Comparison of ENCODE assay signal across 17 mouse cellular contexts in the genomic region with DNA sequence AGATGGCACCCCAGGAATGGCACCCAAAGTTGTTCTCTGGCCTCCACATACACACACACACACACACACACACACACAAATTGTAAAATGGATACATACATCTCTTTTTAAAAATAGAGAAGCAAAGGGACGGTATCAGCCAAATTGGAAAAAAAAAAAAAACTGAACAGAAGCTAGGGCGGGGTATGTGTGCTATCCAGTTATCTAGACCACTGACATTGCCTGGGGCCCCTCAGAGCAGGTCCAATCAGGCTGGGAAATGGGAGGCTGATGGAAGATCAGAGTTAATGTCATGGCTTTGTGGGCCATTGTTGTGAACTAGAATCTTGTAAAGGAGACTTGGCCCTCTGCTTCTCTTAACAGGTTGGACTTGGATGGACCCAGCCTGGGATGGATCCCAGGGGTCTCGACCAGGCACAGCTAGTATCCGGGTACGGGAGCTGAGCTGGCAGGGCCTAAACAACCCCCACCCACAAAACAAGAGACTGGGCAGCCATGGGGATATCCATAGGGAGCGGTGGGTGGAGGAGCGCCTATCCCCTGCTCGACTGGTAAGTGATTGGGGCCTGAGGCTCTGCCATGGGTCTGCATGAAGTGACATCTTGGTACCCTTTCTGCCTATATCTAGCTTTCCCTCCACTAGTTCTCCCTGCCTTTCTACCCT. TPM values are rescaled to one million over a fixed set of nuclear protein-coding genes. Genes with fewer than 3 reads are reported as not detected.
"Had no signal": no experiment of that assay in that cellular context is flagged by ENCODE, and none has a peak within 500 bp of the region (broad histone marks: within the 10 kb centered on the region; RNA-seq: fewer than 3 reads in every experiment).

No protein-coding gene starts in this region.

- H3K9me3 ChIP-seq: kidney, embryonic 15.5 days; limb, embryonic 15.5 days; midbrain, embryonic 10.5 days had no signal

- H3K27ac ChIP-seq: kidney, embryonic 15.5 days; limb, embryonic 15.5 days; midbrain, embryonic 10.5 days; stomach, postnatal 0 days had no signal

- DNase-seq: kidney, adult 2 months; kidney, postnatal 14 days; lung, embryonic 14.5 days; lung, postnatal 10 days; lung, postnatal 4 days; right cerebral cortex, adult 18-20 months; right cerebral cortex, postnatal 25 days; thymus, postnatal 36 days had no signal

- H3K9ac ChIP-seq: kidney, embryonic 15.5 days; limb, embryonic 15.5 days; lung, embryonic 14.5 days had no signal

- ATAC-seq: intestine, embryonic 16.5 days; midbrain, embryonic 16.5 days had no signal

- H3K4me3 ChIP-seq: kidney, embryonic 15.5 days; limb, embryonic 15.5 days had no signal

- H3K27me3 ChIP-seq: kidney, embryonic 15.5 days; limb, embryonic 15.5 days had no signal

- H3K4me2 ChIP-seq: kidney, embryonic 15.5 days; limb, embryonic 15.5 days; lung, embryonic 14.5 days had no signal

RNA-seq across cellular contexts. Expression of gene Lmntd2, which starts 17.1 kb away (rescaled TPM):
- total RNA-seq: layer of hippocampus, adult 8-10 months; layer of hippocampus, postnatal 25 days; left cerebral cortex, postnatal 25 days had no signal
